Mouse (Mus musculus): ENCODE measurements around the gene Osmr.
"Not testable (repeated sequence)": the region's sequence is repeated elsewhere in the genome, so short reads cannot be mapped to it uniquely, and the experiment has no call there.

Osmr gene

GRCm38 (mm10) chr15:6861617-6862016 lies 13.2 kb downstream of the Osmr start:
- DNase-seq (ENCODE audit: low spot score), result no peak

- no peak for DNase-seq (ENCODE audit: low spot score)
Measured at GRCm38 (mm10) chr15:6859781-6860180, 15.0 kb downstream of the Osmr start.

- no peak for DNase-seq (ENCODE audit: low spot score)
Measured at GRCm38 (mm10) chr15:6858871-6859270, 15.9 kb downstream of the Osmr start.

GRCm38 (mm10) chr15:6857270-6857905 lies 17.4 kb downstream of the Osmr start:
- no peak for DNase-seq (ENCODE audit: low spot score)

GRCm38 (mm10) chr15:6849851-6850250 lies 24.9 kb downstream of the Osmr start:
- DNase-seq (ENCODE audit: low spot score), result no peak

- no peak for DNase-seq (ENCODE audit: low spot score)
Measured at GRCm38 (mm10) chr15:6840199-6840598, 34.6 kb downstream of the Osmr start.

- DNase-seq (ENCODE audit: low spot score), result no peak
Measured at GRCm38 (mm10) chr15:6815807-6816206, 59.0 kb downstream of the Osmr start.

- not testable (repeated sequence) for DNase-seq (ENCODE audit: low spot score)
Measured at GRCm38 (mm10) chr15:6801212-6801611, 73.6 kb downstream of the Osmr start.

- no peak for DNase-seq (ENCODE audit: low spot score)
Measured at GRCm38 (mm10) chr15:6792846-6793245, 81.9 kb downstream of the Osmr start.

GRCm38 (mm10) chr15:6791648-6792047 lies 83.1 kb downstream of the Osmr start:
- DNase-seq (ENCODE audit: low spot score), result no peak

GRCm38 (mm10) chr15:6790011-6790410 lies 84.8 kb downstream of the Osmr start:
- no peak for DNase-seq (ENCODE audit: low spot score)

GRCm38 (mm10) chr15:6787236-6787635 lies 87.5 kb downstream of the Osmr start:
- DNase-seq (ENCODE audit: low spot score), result no peak

GRCm38 (mm10) chr15:6786212-6786611 lies 88.6 kb downstream of the Osmr start:
- no peak for DNase-seq (ENCODE audit: low spot score)

- DNase-seq (ENCODE audit: low spot score), result no peak
Measured at GRCm38 (mm10) chr15:6772265-6772664, 102.5 kb downstream of the Osmr start.

All from ovary, postnatal 10 days (tissue).